Mouse (Mus musculus) liver, embryonic 14.5 days (tissue): ENCODE results near the gene Cpt1b.

ENCODE experiments used
- CTCF ChIP-seq: IDR thresholded peaks from 2 replicates; pipeline ENCODE4 v1.5.1; 2016; ENCODE audit warnings: antibody characterized with exemption, low read depth, control low read depth
- EP300 ChIP-seq: IDR thresholded peaks from 2 replicates; pipeline ENCODE4 v1.6.1; 2016; ENCODE audit warnings: antibody characterized with exemption, low read depth

DNA sequence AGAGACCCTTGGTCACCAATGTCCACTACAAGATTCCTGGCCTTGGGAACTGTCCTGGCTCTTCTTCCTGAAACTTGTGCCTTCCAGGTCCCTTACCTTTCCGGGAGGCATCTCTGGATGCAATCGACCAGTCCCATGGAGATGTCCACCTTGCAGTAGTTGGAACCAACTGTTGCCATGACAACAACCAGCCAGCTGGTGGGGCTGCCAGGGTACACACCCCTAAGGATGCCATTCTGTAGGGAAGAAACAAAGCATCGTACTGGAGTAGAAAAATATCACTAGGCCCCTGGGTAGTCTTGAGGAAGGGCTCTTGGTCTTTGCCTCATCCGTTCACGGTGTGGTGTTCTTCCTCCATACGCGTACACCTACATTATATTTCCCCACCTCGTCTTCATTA, 1.0 kb downstream of the Cpt1b start:
- no peak for TF ChIP-seq CTCF
- no peak for TF ChIP-seq EP300
